In genomic region chr16:29829457-29829856, GRCm38 (mm10) we compare ENCODE assay signal across 13 mouse cellular contexts.
DNase-seq lines count a peak whose midpoint lies in the region; TF ChIP-seq lines count a peak whose summit lies in the region.
"Had no signal": no experiment of that assay in that cellular context is flagged by ENCODE, and none has a peak within 500 bp of the region (broad histone marks: within the 10 kb centered on the region; RNA-seq: fewer than 3 reads in every experiment).

No protein-coding gene starts in this region.

- DNase-seq in gastrocnemius, adult 2 months = peak; percentile 43
- no peak for DNase-seq in gastrocnemius, postnatal 10 days
- DNase-seq in layer of hippocampus, adult 2 months (ENCODE audit: low spot score in 2 of 2) = no peak
- no peak for DNase-seq in layer of hippocampus, adult 9-11 months
- DNase-seq in heart, adult 9 months (ENCODE audit: low spot score in 2 of 2) = peak; percentile 78
- peak; percentile 60 for DNase-seq in heart, postnatal 25 days (ENCODE audit: low spot score)
- DNase-seq in urinary bladder, adult 2 months (ENCODE audit: low spot score) = no peak
- no peak for DNase-seq in T-cell, adult 2 months (ENCODE audit: low spot score)
- DNase-seq: adrenal gland, postnatal 36 days; lung, embryonic 14.5 days had no signal

- intact Hi-C loops in gastrocnemius, adult 2 months (cut with DNase I) = no loop called here
- intact Hi-C loops in heart, postnatal 25 days (cut with DNase I) = no loop called here

- no peak for TF ChIP-seq CTCF in gastrocnemius, adult 2 months (IDR thresholded peaks at IDR 0.05)
- TF ChIP-seq CTCF in layer of hippocampus, adult 2 months (conservative IDR thresholded peaks at IDR 0.05) = no peak

- peak overlapping the region; percentile 58 for H3K27ac ChIP-seq in gastrocnemius, adult 2 months
- peak overlapping the region; percentile 63 for H3K27ac ChIP-seq in layer of hippocampus, adult 2 months
- H3K27ac ChIP-seq: embryonic facial prominence, embryonic 13.5 days; forebrain, embryonic 10.5 days; hindbrain, embryonic 13.5 days had no signal

- H3K4me3 ChIP-seq in gastrocnemius, adult 2 months = no peak overlapping the region; the same call in 1 of the 2 replicates
- H3K4me3 ChIP-seq in layer of hippocampus, adult 2 months = no peak overlapping the region
- H3K4me3 ChIP-seq: embryonic facial prominence, embryonic 13.5 days; forebrain, embryonic 10.5 days; hindbrain, embryonic 13.5 days had no signal

Comparison
In these comparisons a context has a peak if more than half of its experiments do, and no peak if none do; other contexts are left out.
1. DNase-seq: peak in gastrocnemius, adult 2 months (single experiment), heart, adult 9 months (2 of 2) and heart, postnatal 25 days (single experiment); none in gastrocnemius, postnatal 10 days (single experiment), layer of hippocampus, adult 2 months (0 of 2), layer of hippocampus, adult 9-11 months (single experiment), urinary bladder, adult 2 months (single experiment) and T-cell, adult 2 months (single experiment).